Mouse (Mus musculus): ENCODE data around the gene Nrxn3. TPM values are rescaled to one million over a fixed set of nuclear protein-coding genes. Genes with fewer than 3 reads are reported as not detected.

Nrxn3 gene
- polyA plus RNA-seq, 1 experiment from 2014 or later = 4.8 TPM

- Histone ChIP-seq H3K4me1 (no peaks in the 10 kb centered on the region), H3K4me3 (no peak overlapping the region), H3K36me3 (no peaks in the 10 kb centered on the region), H3K27ac (no peak overlapping the region), H3K9me3 (no peaks in the 10 kb centered on the region), H3K27me3 (ENCODE audit: insufficient read depth, poor library complexity, severe bottlenecking) (no peaks in the 10 kb centered on the region)
- WGBS = 68% methylated on average over 2 of the region's 2 CpGs
- DNase-seq (ENCODE audit: low spot score) = no peak
These were observed 318.9 kb downstream of the Nrxn3 start for GRCm38 (mm10) chr12:89041429-89042107.

DNA sequence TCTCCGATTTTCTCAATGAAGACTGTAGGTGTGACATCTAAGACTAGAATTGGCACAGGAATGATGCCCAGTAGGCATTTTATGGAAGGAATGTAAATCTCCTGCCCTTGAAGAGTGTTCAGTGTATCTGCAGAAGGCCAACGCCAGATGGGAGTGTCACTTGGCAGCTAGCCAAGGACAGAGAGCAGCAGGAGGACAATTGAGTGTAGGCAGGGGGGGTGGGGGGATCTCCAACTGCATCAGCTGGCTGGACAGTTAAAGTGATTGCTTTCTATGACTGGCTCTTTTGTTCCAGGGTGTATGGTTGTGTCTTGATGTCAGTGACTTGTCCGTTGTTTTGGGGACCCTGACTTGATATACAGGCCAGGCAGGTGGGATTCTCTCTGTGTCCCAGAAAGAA lies 326.6 kb downstream of the Nrxn3 start:
- Histone ChIP-seq H3K4me1 (peaks cover 5% of the 10 kb centered on the region; the same call in 1 of the 2 replicates), H3K27me3 (ENCODE audit: insufficient read depth, poor library complexity, severe bottlenecking) (no peaks in the 10 kb centered on the region), H3K9me3 (no peaks in the 10 kb centered on the region), H3K36me3 (no peaks in the 10 kb centered on the region), H3K4me3 (no peak overlapping the region), H3K27ac (no peak overlapping the region)
- WGBS = 36% methylated on average over 3 of the region's 3 CpGs
- peak; percentile 81 for DNase-seq (ENCODE audit: low spot score)

- Histone ChIP-seq H3K27me3 (ENCODE audit: insufficient read depth, poor library complexity, severe bottlenecking) (no peaks in the 10 kb centered on the region), H3K27ac (no peak overlapping the region), H3K4me1 (peaks cover 5% of the 10 kb centered on the region; the same call in 1 of the 2 replicates), H3K4me3 (no peak overlapping the region), H3K36me3 (no peaks in the 10 kb centered on the region), H3K9me3 (no peaks in the 10 kb centered on the region)
- DNase-seq (ENCODE audit: low spot score) = no peak
These were observed 327.0 kb downstream of the Nrxn3 start for GRCm38 (mm10) chr12:89049686-89050085.

- H3K9me3 ChIP-seq = no peaks in the 10 kb centered on the region
- no peaks in the 10 kb centered on the region for H3K36me3 ChIP-seq
- H3K27ac ChIP-seq = no peak overlapping the region
- no peak overlapping the region for H3K4me3 ChIP-seq
- H3K27me3 ChIP-seq (ENCODE audit: insufficient read depth, poor library complexity, severe bottlenecking) = no peaks in the 10 kb centered on the region
- DNase-seq (ENCODE audit: low spot score) = no peak
- no peaks in the 10 kb centered on the region for H3K4me1 ChIP-seq
These were observed 349.8 kb downstream of the Nrxn3 start for GRCm38 (mm10) chr12:89072436-89072835.

DNA sequence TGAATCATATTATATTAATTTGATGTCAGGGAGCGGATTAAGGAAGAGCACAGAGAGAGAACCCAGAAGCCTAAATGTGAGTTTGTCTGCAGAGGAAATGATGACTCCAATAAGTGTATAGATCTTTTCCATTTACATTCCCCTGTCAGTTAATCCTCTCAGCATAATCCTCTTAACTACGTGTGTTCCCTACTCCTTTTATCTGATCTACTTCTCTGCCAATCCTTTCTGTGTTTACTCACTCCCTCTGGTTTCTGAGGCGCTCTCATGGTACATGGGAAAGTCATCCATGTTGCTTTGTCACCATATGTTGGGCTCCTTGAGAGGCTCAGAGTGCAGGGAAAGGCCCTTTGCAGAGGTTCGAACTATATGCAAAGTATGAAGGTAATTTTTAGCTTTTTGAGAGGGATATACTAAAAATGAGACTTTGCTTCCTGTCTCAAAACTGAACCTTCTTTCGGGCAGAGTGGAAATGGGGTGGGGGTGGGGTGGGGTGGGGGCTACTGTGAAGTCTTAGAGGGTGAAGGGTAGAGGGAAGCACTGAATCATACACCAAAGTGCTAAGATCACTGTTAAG lies 350.6 kb downstream of the Nrxn3 start:
- DNase-seq (ENCODE audit: low spot score) = no peak
- Histone ChIP-seq H3K27ac (no peak overlapping the region), H3K9me3 (no peaks in the 10 kb centered on the region), H3K4me3 (no peak overlapping the region), H3K27me3 (ENCODE audit: insufficient read depth, poor library complexity, severe bottlenecking) (no peaks in the 10 kb centered on the region), H3K36me3 (no peaks in the 10 kb centered on the region), H3K4me1 (no peaks in the 10 kb centered on the region)
- 67% methylated on average over 5 of the region's 5 CpGs for WGBS

DNA sequence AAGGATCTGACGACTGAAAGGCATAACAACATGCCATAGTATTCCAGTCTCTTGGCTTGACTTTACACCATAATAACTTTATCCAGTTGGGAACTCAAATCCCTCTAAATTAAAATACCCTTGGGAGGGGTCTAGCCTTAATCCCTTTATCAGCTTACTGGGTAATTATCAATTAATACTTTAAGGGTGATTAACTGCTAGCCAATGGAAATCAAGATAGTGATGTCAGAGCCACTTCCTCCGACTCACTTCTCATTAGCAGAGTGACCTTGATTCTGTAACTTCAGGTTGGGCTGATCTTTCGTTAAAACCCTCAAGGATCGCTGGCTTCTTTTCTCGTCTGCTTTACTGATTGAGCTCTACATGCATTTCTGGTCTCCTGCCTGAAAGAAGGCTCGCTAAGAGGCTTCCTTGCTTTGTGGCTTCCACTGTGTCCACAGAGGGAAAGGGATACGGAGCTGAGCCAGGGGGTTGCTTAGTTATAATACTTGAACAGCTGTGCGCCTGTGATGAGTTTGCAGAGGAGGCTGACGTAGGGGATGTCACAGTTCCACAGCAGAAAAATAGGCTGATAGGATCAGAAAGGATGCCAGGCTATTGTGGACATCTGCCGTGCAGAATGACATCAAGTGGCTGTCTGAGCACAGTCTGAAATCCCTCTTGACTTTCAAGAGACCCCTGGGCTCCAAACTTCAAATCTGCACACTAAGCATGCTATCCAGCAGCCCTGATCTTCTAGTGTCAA lies 352.0 kb downstream of the Nrxn3 start:
- no peak for DNase-seq (ENCODE audit: low spot score)
- no peak overlapping the region for H3K4me3 ChIP-seq
- H3K36me3 ChIP-seq = no peaks in the 10 kb centered on the region

DNA sequence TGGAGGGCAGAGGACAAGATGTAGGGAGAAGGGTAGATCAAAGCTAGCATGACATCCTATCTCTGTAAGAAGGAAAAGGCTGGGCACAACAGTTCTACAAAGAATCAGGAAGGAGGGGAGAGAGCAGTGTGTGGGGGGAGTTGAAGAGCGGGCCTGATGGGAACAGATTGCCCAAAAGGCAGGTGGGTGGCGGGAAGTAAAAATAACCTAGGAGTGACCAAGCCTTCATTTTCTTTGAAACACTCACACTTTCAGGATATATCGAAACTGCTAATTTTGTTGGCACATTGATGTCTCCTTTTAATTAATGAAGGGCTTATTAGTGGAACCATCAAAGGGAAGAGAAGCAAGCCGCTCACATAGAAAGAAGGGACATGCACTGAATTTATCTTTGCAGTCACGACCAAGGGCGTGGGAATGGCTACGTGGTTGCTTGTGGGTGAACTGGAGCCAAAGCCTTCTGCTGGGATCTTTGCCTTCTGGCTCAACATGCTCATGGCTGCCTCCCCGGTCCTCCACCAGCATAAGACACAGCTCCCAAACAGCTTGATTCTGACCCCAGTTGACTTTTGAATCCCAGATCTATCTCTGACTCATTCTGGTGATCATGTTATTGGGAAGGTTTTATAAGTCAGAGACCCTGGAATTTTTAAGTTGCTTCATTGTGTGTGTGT lies 371.3 kb downstream of the Nrxn3 start:
- H3K4me3 ChIP-seq = no peak overlapping the region
- no peak for DNase-seq (ENCODE audit: low spot score)
- H3K27me3 ChIP-seq (ENCODE audit: insufficient read depth, poor library complexity, severe bottlenecking) = no peaks in the 10 kb centered on the region
- no peak overlapping the region for H3K27ac ChIP-seq
- 81% methylated on average over 8 of the region's 8 CpGs for WGBS
- no peaks in the 10 kb centered on the region for H3K36me3 ChIP-seq
- no peaks in the 10 kb centered on the region for H3K9me3 ChIP-seq
- H3K4me1 ChIP-seq = no peaks in the 10 kb centered on the region; the same call in 1 of the 2 replicates

More for the DNA sequence above, 352.0 kb downstream of the Nrxn3 start:
- H3K4me1 ChIP-seq = no peaks in the 10 kb centered on the region
- no peaks in the 10 kb centered on the region for H3K27me3 ChIP-seq (ENCODE audit: insufficient read depth, poor library complexity, severe bottlenecking)
- H3K27ac ChIP-seq = no peak overlapping the region
- H3K9me3 ChIP-seq = no peaks in the 10 kb centered on the region
- WGBS = 42% methylated on average over 10 of the region's 10 CpGs

DNA sequence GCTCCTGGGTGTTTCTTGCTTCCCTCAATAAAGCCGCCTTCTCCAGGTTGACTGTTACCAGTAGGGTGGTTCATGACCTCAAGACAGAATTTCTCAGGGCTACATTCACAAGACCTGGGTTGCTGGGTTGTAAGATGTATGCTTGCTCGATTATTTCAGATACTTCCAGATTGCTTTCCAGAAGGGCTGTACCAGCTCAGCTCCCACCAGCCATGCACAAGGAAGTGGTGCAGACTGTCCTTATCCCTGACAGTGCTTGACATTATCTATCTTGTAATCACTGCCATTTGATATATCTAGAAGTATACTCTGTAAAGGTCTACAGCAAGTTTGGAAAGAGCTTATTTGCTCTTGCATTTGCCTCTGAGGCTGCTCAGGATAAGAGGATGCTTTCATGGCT lies 374.9 kb downstream of the Nrxn3 start:
- Histone ChIP-seq H3K36me3 (no peaks in the 10 kb centered on the region), H3K27me3 (ENCODE audit: insufficient read depth, poor library complexity, severe bottlenecking) (no peaks in the 10 kb centered on the region), H3K9me3 (no peaks in the 10 kb centered on the region), H3K27ac (no peak overlapping the region), H3K4me1 (no peaks in the 10 kb centered on the region; the same call in 1 of the 2 replicates), H3K4me3 (no peak overlapping the region)
- DNase-seq (ENCODE audit: low spot score) = no peak
- WGBS = 69% methylated on average over 2 of the region's 2 CpGs

DNA sequence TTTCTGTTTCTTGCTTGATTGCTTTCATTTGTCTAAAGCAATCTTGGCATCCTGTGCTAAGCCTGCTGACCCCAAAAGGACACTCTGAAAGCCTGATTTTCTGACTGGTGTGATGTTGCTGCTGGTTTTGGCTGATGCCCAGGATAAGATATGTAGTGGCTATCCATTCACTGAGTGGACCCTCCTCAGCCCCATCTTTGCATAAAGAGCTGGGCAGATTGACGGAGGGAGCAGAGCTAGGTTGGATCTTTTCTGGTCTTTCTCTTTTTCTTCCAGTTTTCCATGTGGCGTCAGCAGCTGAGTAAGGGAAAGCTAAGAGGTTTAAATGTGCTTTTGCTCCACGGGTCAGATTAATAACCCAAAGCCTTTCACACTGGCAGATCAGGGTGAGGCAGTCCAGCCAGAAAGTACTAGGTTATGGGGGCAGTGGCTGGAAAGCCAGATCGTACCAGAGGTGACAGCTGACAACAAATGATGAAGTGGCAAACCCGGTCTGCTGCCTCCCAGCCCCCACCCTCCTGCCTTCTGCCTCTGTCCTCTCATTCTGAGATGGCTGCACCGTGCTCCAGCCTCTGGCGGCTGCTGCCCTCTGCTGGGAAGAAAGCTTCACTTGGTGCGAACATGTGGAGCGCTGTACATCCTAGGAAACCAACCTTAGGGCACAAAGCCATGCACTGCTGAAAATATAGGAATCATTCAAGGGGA lies 383.5 kb downstream of the Nrxn3 start:
- no peak overlapping the region for H3K27ac ChIP-seq
- no peaks in the 10 kb centered on the region for H3K9me3 ChIP-seq
- WGBS = 14% methylated on average over 9 of the region's 9 CpGs
- no peaks in the 10 kb centered on the region for H3K36me3 ChIP-seq
- peak overlapping the region; percentile 36; the same call in 1 of the 2 replicates for H3K4me3 ChIP-seq
- DNase-seq (ENCODE audit: low spot score) = peak; percentile 79
- H3K27me3 ChIP-seq (ENCODE audit: insufficient read depth, poor library complexity, severe bottlenecking) = no peaks in the 10 kb centered on the region
- H3K4me1 ChIP-seq = no peaks in the 10 kb centered on the region

DNA sequence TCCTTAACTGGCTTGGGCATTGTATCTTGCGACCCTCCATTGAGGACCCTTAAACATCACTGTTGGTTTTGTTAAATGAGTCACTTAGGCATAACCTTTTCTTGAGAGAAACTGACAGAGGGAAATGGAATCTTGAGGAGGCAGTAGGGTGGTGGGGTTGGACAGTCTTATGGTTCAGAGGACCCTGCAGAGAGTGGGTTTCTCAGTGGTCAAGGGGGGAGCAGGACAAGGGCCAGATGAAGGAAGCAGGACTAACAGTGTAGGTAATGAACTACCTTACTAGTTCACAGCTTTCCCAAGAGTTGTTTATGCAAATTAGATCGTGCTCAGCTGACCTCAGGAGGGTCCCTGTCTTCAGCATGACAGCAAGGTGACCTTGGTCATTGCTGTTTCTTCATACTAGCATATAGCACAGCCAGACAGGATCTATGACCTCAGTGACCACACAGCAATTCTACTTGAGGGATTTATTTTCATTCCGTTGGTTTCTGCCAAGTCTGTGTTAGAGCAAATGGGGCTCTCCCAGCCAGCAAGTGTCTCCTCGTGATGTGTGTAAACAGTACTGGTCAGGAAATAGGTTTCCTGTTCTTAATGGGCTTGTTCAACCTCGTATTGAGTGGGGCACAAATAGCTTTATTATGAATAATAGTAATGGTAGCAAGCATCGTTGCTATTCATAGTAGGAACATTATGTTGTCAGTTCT lies 384.4 kb downstream of the Nrxn3 start:
- H3K36me3 ChIP-seq = no peaks in the 10 kb centered on the region
- no peaks in the 10 kb centered on the region for H3K27me3 ChIP-seq (ENCODE audit: insufficient read depth, poor library complexity, severe bottlenecking)
- no peak overlapping the region for H3K27ac ChIP-seq
- 62% methylated on average over 6 of the region's 6 CpGs for WGBS
- no peak overlapping the region for H3K4me3 ChIP-seq
- no peak for DNase-seq (ENCODE audit: low spot score)
- H3K4me1 ChIP-seq = no peaks in the 10 kb centered on the region
- H3K9me3 ChIP-seq = no peaks in the 10 kb centered on the region

GRCm38 (mm10) chr12:89109779-89110335 lies 387.2 kb downstream of the Nrxn3 start:
- H3K27me3 ChIP-seq (ENCODE audit: insufficient read depth, poor library complexity, severe bottlenecking) = no peaks in the 10 kb centered on the region
- no peak overlapping the region for H3K4me3 ChIP-seq
- no peaks in the 10 kb centered on the region for H3K36me3 ChIP-seq
- no peaks in the 10 kb centered on the region for H3K4me1 ChIP-seq
- no peaks in the 10 kb centered on the region for H3K9me3 ChIP-seq
- no peak overlapping the region for H3K27ac ChIP-seq
- DNase-seq (ENCODE audit: low spot score) = no peak
- 75% methylated on average over 7 of the region's 7 CpGs for WGBS

DNA sequence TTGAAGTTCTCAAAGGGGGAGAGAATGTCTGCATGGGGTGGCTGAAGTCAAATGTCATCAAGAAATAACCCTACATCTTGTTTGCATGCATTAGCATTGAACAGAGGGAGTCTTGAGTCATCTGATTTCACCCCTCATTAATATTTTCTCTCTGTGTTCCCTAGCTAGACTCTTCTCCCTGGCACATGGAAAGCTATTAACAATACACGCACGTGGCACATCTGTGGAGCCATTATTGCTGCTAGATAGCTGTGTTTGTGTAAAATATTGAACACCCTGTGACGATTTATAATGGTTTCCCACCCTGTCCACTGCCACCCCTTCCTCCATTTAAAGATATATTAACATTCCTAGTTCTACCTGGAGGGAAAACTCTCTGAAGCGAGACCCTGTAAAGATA lies 405.9 kb downstream of the Nrxn3 start:
- H3K27me3 ChIP-seq (ENCODE audit: insufficient read depth, poor library complexity, severe bottlenecking) = no peaks in the 10 kb centered on the region
- no peaks in the 10 kb centered on the region for H3K9me3 ChIP-seq
- 71% methylated on average over 4 of the region's 4 CpGs for WGBS

More for the DNA sequence above, 405.9 kb downstream of the Nrxn3 start:
- Histone ChIP-seq H3K4me1 (no peaks in the 10 kb centered on the region), H3K36me3 (no peaks in the 10 kb centered on the region), H3K4me3 (no peak overlapping the region), H3K27ac (no peak overlapping the region)
- no peak for DNase-seq (ENCODE audit: low spot score)
